8 mouse cellular contexts compared by ENCODE assay signal in the genomic region with DNA sequence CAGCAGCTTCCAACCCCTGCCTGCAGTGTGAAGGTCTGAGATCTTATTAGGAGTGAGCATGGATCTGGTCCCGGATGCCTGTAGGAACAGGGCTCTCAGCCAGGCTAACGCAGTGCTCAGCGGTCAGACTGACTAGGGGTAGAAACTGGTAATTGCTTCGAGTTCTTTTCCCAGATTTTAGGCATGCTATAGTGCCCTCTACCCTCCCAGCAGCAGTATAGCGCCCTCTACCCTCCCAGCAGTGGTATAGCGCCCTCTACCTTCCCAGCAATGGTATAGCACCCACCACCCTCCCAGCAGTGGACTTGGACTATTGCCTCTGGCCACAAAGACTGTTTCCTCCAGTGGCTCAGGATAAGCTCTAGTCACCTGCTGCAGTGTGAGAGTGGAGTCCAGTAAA.
DNase-seq lines count a peak whose midpoint lies in the region; ATAC-seq and TF ChIP-seq lines count a peak whose summit lies in the region.
"Had no signal": no experiment of that assay in that cellular context is flagged by ENCODE, and none has a peak within 500 bp of the region (broad histone marks: within the 10 kb centered on the region; RNA-seq: fewer than 3 reads in every experiment).

No protein-coding gene starts in this region.

- no peaks in the 10 kb centered on the region for H3K36me3 ChIP-seq in liver, adult 2 months (ENCODE audit: control insufficient read depth, insufficient read depth, low read length)
- H3K36me3 ChIP-seq in forebrain, embryonic 13.5 days (ENCODE audit: poor library complexity, severe bottlenecking): no peaks in the 10 kb centered on the region

- POLR2A ChIA-PET in Patski (lab: Charles Lee): no interaction called here

- H3K27ac ChIP-seq in liver, adult 2 months (replicated peaks; ENCODE audit: insufficient read depth, low read depth, low read length): no peak overlapping the region
- H3K27ac ChIP-seq in cerebellum, adult 2 months (ENCODE audit: insufficient read depth, low read length): no peak overlapping the region
- no peak overlapping the region for H3K27ac ChIP-seq in forebrain, embryonic 13.5 days

- no peak overlapping the region for H3K4me2 ChIP-seq in forebrain, embryonic 13.5 days

- H3K9ac ChIP-seq in liver, adult 2 months (ENCODE audit: low read depth, low read length): no peak overlapping the region
- no peak overlapping the region for H3K9ac ChIP-seq in forebrain, embryonic 13.5 days

- no peaks in the 10 kb centered on the region for H3K4me1 ChIP-seq in liver, adult 2 months (ENCODE audit: control insufficient read depth, insufficient read depth, low read length)
- H3K4me1 ChIP-seq in cerebellum, adult 2 months (ENCODE audit: control insufficient read depth, insufficient read depth, low read length): peaks cover 26% of the 10 kb centered on the region
- H3K4me1 ChIP-seq in forebrain, embryonic 13.5 days: no peaks in the 10 kb centered on the region

- WGBS in liver, adult 2 months: 35% methylated on average over 6 of the region's 6 CpGs
- 2% methylated on average over 6 of the region's 6 CpGs for WGBS in cerebellum, adult 2 months
- 24% methylated on average over 6 of the region's 6 CpGs for WGBS in forebrain, embryonic 13.5 days

- DNase-seq in liver, adult 2 months (ENCODE audit: extremely low read depth, low read depth, low spot score): peak; percentile 7
- DNase-seq in liver (no peak), Patski (ENCODE audit: low read depth, low spot score) (no peak)
- peak; percentile 67 to 80 for DNase-seq in cerebellum, adult 2 months

- ATAC-seq in Patski: no peak
- peak; percentile 94 for ATAC-seq in megakaryocyte progenitor cell, adult 5-6 weeks (replicated peaks; ENCODE audit: poor library complexity)
- no peak for ATAC-seq in monocyte, adult 5-6 weeks (replicated peaks; ENCODE audit: insufficient number of reproducible peaks, low FRiP score, low TSS enrichment, poor library complexity, severe bottlenecking)
- ATAC-seq in forebrain, embryonic 13.5 days: no peak

- no peak for TF ChIP-seq POLR2A in liver, adult 2 months (IDR thresholded peaks at IDR 0.05; ENCODE audit: extremely low read depth, insufficient read depth, low read length)
- TF ChIP-seq POLR2A in cerebellum, adult 2 months (IDR thresholded peaks at IDR 0.05; ENCODE audit: borderline replicate concordance, insufficient read depth, low read length): no peak

- CTCF ChIA-PET in Patski (lab: Charles Lee): interaction anchor here (1.2 to 2.3 kb wide), 2 partner anchors 13 to 16 kb away, joined by 3 to 5 read pairs; no protein-coding TSS in a partner anchor

- peak; percentile 71 for TF ChIP-seq CTCF in liver, adult 2 months (IDR thresholded peaks at IDR 0.05; ENCODE audit: low read depth, low read length)
- TF ChIP-seq CTCF in Patski (IDR thresholded peaks at IDR 0.05): peak; percentile 76
- TF ChIP-seq CTCF in cerebellum, adult 2 months (IDR thresholded peaks at IDR 0.05; ENCODE audit: borderline replicate concordance, insufficient read depth, low read depth, low read length): peak; percentile 98

- in situ Hi-C loops in Patski (cut with MboI; ENCODE audit: low pct_unique_long_range_greater_than_20kb): no loop called here

- H3K4me3 ChIP-seq in liver, adult 2 months (ENCODE audit: insufficient read depth, low read depth, low read length): no peak overlapping the region
- H3K4me3 ChIP-seq in cerebellum, adult 2 months (replicated peaks; ENCODE audit: insufficient read depth, low read depth, low read length): no peak overlapping the region
- no peak overlapping the region for H3K4me3 ChIP-seq in forebrain, embryonic 13.5 days
- H3K4me3 ChIP-seq: myocyte had no signal

- H3K9me3 ChIP-seq in forebrain, embryonic 13.5 days (replicated peaks): no peaks in the 10 kb centered on the region

- 0 out of 2 replicates have a peak, but pooled peaks cover 2% of the 10 kb centered on the region for H3K27me3 ChIP-seq in liver, adult 2 months (ENCODE audit: control insufficient read depth, insufficient read depth, low read length)
- H3K27me3 ChIP-seq in Patski: peaks cover 10% of the 10 kb centered on the region
- no peaks in the 10 kb centered on the region for H3K27me3 ChIP-seq in cerebellum, adult 2 months (ENCODE audit: control insufficient read depth, insufficient read depth, low read length)
- no peaks in the 10 kb centered on the region for H3K27me3 ChIP-seq in forebrain, embryonic 13.5 days

- H3K79me2 ChIP-seq in liver, adult 2 months (ENCODE audit: control insufficient read depth, insufficient read depth, low read length): no peaks in the 10 kb centered on the region

Comparison
In these comparisons a context has a peak if more than half of its experiments do, and no peak if none do; other contexts are left out.
1. DNase-seq: peak in liver, adult 2 months (single experiment) and cerebellum, adult 2 months (2 of 2); none in liver (single experiment) and Patski (single experiment).
2. Peak in every context shown above with its lines, with median percentiles within 50 percentile points of each other: CTCF ChIP-seq.